ENCODE assay signal across 8 mouse cellular contexts in the genomic region with DNA sequence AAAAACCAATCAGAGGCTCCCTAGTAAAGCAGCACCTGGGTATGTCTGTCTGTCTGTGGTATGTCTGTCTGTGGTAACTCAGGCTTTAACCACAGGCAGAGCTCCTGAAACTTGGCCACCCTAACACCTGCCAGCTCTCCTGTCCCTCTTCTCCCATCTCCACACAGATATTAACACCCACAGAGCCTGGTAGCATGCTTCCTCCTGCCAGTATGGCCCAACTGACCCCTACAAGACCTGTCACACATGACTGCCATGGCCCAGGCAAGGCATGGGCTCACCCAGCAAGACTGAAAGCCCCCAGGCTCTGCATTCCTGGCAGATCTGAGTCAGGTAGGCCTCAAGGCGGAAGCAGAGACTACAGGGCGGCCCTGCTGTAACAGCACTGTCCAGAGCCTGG. TPM values are rescaled to one million over a fixed set of nuclear protein-coding genes. Genes with fewer than 3 reads are reported as not detected.
A peak's percentile ranks its signal among the peaks of the same experiment; 100 is the strongest.
DNase-seq lines count a peak whose midpoint lies in the region; ATAC-seq and TF ChIP-seq lines count a peak whose summit lies in the region.

No protein-coding gene starts in this region.

- no peak for TF ChIP-seq CTCF in stomach, postnatal 0 days (IDR thresholded peaks at IDR 0.05; ENCODE audit: low read depth)

- no peaks in the 10 kb centered on the region for H3K27me3 ChIP-seq in liver, embryonic 12.5 days (replicated peaks)
- no peaks in the 10 kb centered on the region for H3K27me3 ChIP-seq in stomach, postnatal 0 days (ENCODE audit: control insufficient read depth, insufficient read depth, low read length)

- peak overlapping the region; percentile 97 for H3K4me3 ChIP-seq in liver, embryonic 12.5 days
- peak overlapping the region; percentile 88 for H3K4me3 ChIP-seq in stomach, postnatal 0 days (ENCODE audit: low read depth, low read length)

- H3K36me3 ChIP-seq in liver, embryonic 12.5 days = peaks cover 61% of the 10 kb centered on the region
- peaks cover 17% of the 10 kb centered on the region for H3K36me3 ChIP-seq in stomach, postnatal 0 days (ENCODE audit: control insufficient read depth, insufficient read depth, low read length)

- peak overlapping the region; percentile 93 for H3K27ac ChIP-seq in liver, embryonic 12.5 days
- H3K27ac ChIP-seq in stomach, postnatal 0 days (replicated peaks) = peak overlapping the region; percentile 97

- intact Hi-C loops in left cerebral cortex, postnatal 4 days (cut with DNase I) = no loop called here

- peaks cover 80% of the 10 kb centered on the region for H3K4me1 ChIP-seq in liver, embryonic 12.5 days
- peaks cover 8% of the 10 kb centered on the region for H3K4me1 ChIP-seq in stomach, postnatal 0 days (replicated peaks; ENCODE audit: control insufficient read depth, insufficient read depth)

- H3K4me2 ChIP-seq in liver, embryonic 12.5 days = peak overlapping the region; percentile 100
- H3K4me2 ChIP-seq in stomach, postnatal 0 days (replicated peaks; ENCODE audit: low read depth) = peak overlapping the region; percentile 89

- TF ChIP-seq EP300 in stomach, postnatal 0 days (optimal IDR thresholded peaks at IDR 0.05) = no peak

- H3K9ac ChIP-seq in liver, embryonic 12.5 days = peak overlapping the region; percentile 99
- H3K9ac ChIP-seq in stomach, postnatal 0 days (ENCODE audit: low read length) = peak overlapping the region; percentile 93

- 85% methylated on average over 2 of the region's 2 CpGs for WGBS in liver, embryonic 12.5 days (ENCODE audit: insufficient replicate concordance)
- 70% methylated on average over 2 of the region's 2 CpGs for WGBS in stomach, postnatal 0 days

- no peak for ATAC-seq in liver, embryonic 12.5 days
- no peak for ATAC-seq in stomach, postnatal 0 days (ENCODE audit: low FRiP score, low TSS enrichment)

- H3K9me3 ChIP-seq in liver, embryonic 12.5 days (replicated peaks) = no peaks in the 10 kb centered on the region
- H3K9me3 ChIP-seq in stomach, postnatal 0 days (ENCODE audit: control insufficient read depth, low read length) = no peaks in the 10 kb centered on the region

- peak; percentile 94 for DNase-seq in heart, adult 11 months
- no peak for DNase-seq in heart, adult 9 months (ENCODE audit: low spot score in 2 of 2)
- DNase-seq in thymus, postnatal 0 days (ENCODE audit: low spot score) = peak; percentile 39
- DNase-seq in thymus, postnatal 14 days = no peak
- DNase-seq in stomach, postnatal 0 days (ENCODE audit: low spot score) = no peak
- DNase-seq in left cerebral cortex, postnatal 4 days = no peak
- DNase-seq in layer of hippocampus, postnatal 14 days (ENCODE audit: low spot score in 2 of 2) = no peak

RNA-seq across cellular contexts. Expression of a gene that starts 2.3 kb away (rescaled TPM):
- 57.5 and 58.6 TPM in 2 replicates for polyA plus RNA-seq in thymus, postnatal 0 days (2015; fragmentation: Nextera tagmentation; extraction: Ambion mirVana)
- 45.4 and 47.6 TPM in 2 replicates for polyA plus RNA-seq in liver, embryonic 12.5 days (2016; fragmentation: Nextera tagmentation; extraction: Ambion mirVana)
- polyA plus RNA-seq in stomach, postnatal 0 days (2015; fragmentation: Nextera tagmentation; extraction: Ambion mirVana) = 22.4 and 26.9 TPM in 2 replicates
- total RNA-seq in left cerebral cortex, postnatal 4 days (2021) = 10 to 100 TPM; 74.4 to 79.6 TPM
- total RNA-seq in layer of hippocampus, postnatal 14 days (2021) = 10 to 100 TPM; 33.8 to 34.9 TPM

RNA-seq across cellular contexts. Expression of a gene that starts 13.4 kb away (rescaled TPM):
- polyA plus RNA-seq in thymus, postnatal 0 days (2015; fragmentation: Nextera tagmentation; extraction: Ambion mirVana) = 14.1 and 14.5 TPM in 2 replicates
- polyA plus RNA-seq in liver, embryonic 12.5 days (2016; fragmentation: Nextera tagmentation; extraction: Ambion mirVana) = 12.2 and 13.7 TPM in 2 replicates
- polyA plus RNA-seq in stomach, postnatal 0 days (2015; fragmentation: Nextera tagmentation; extraction: Ambion mirVana) = 6.4 and 7.4 TPM in 2 replicates
- 1 to 10 TPM; 6.0 to 6.5 TPM for total RNA-seq in left cerebral cortex, postnatal 4 days (2021)
- 1 to 10 TPM; 4.2 to 4.7 TPM for total RNA-seq in layer of hippocampus, postnatal 14 days (2021)

RNA-seq across cellular contexts. Expression of a gene that starts 13.5 kb away (rescaled TPM):
- 12.2 and 13.5 TPM in 2 replicates for polyA plus RNA-seq in thymus, postnatal 0 days (2015; fragmentation: Nextera tagmentation; extraction: Ambion mirVana)
- polyA plus RNA-seq in liver, embryonic 12.5 days (2016; fragmentation: Nextera tagmentation; extraction: Ambion mirVana) = 62.6 and 67.1 TPM in 2 replicates
- 41.3 and 45.6 TPM in 2 replicates for polyA plus RNA-seq in stomach, postnatal 0 days (2015; fragmentation: Nextera tagmentation; extraction: Ambion mirVana)
- total RNA-seq in left cerebral cortex, postnatal 4 days (2021) = 10 to 100 TPM; 15.4 to 17.3 TPM
- 10 to 100 TPM; 33.0 to 37.0 TPM for total RNA-seq in layer of hippocampus, postnatal 14 days (2021)

RNA-seq across cellular contexts. Expression of a gene that starts 20.3 kb away (rescaled TPM):
- 1,919 and 1,995 TPM in 2 replicates for polyA plus RNA-seq in thymus, postnatal 0 days (2015; fragmentation: Nextera tagmentation; extraction: Ambion mirVana)
- polyA plus RNA-seq in liver, embryonic 12.5 days (2016; fragmentation: Nextera tagmentation; extraction: Ambion mirVana) = 1,112 and 1,156 TPM in 2 replicates
- polyA plus RNA-seq in stomach, postnatal 0 days (2015; fragmentation: Nextera tagmentation; extraction: Ambion mirVana) = 1,145 and 1,168 TPM in 2 replicates
- total RNA-seq in left cerebral cortex, postnatal 4 days (2021) = 1,000 to 10,000 TPM; 1,093 to 1,122 TPM
- total RNA-seq in layer of hippocampus, postnatal 14 days (2021) = 100 to 1,000 TPM; 674 to 733 TPM

RNA-seq across cellular contexts. Expression of a gene that starts 25.2 kb away (rescaled TPM):
- 26.4 and 29.6 TPM in 2 replicates for polyA plus RNA-seq in thymus, postnatal 0 days (2015; fragmentation: Nextera tagmentation; extraction: Ambion mirVana)
- polyA plus RNA-seq in liver, embryonic 12.5 days (2016; fragmentation: Nextera tagmentation; extraction: Ambion mirVana) = 20.3 and 24.0 TPM in 2 replicates
- polyA plus RNA-seq in stomach, postnatal 0 days (2015; fragmentation: Nextera tagmentation; extraction: Ambion mirVana) = 59.0 and 61.4 TPM in 2 replicates
- 10 to 100 TPM; 53.4 to 55.9 TPM for total RNA-seq in left cerebral cortex, postnatal 4 days (2021)
- 10 to 100 TPM; 34.1 to 40.0 TPM for total RNA-seq in layer of hippocampus, postnatal 14 days (2021)

Comparison
In these comparisons a context has a peak if more than half of its experiments do, and no peak if none do; other contexts are left out.
1. DNase-seq: peak in heart, adult 11 months (single experiment) and thymus, postnatal 0 days (single experiment); none in heart, adult 9 months (0 of 2), thymus, postnatal 14 days (single experiment), stomach, postnatal 0 days (single experiment), left cerebral cortex, postnatal 4 days (single experiment) and layer of hippocampus, postnatal 14 days (0 of 2).